Mouse (Mus musculus): ENCODE measurements around the gene Serinc1.
A peak's percentile ranks its signal among the peaks of the same experiment; 100 is the strongest.

DNA sequence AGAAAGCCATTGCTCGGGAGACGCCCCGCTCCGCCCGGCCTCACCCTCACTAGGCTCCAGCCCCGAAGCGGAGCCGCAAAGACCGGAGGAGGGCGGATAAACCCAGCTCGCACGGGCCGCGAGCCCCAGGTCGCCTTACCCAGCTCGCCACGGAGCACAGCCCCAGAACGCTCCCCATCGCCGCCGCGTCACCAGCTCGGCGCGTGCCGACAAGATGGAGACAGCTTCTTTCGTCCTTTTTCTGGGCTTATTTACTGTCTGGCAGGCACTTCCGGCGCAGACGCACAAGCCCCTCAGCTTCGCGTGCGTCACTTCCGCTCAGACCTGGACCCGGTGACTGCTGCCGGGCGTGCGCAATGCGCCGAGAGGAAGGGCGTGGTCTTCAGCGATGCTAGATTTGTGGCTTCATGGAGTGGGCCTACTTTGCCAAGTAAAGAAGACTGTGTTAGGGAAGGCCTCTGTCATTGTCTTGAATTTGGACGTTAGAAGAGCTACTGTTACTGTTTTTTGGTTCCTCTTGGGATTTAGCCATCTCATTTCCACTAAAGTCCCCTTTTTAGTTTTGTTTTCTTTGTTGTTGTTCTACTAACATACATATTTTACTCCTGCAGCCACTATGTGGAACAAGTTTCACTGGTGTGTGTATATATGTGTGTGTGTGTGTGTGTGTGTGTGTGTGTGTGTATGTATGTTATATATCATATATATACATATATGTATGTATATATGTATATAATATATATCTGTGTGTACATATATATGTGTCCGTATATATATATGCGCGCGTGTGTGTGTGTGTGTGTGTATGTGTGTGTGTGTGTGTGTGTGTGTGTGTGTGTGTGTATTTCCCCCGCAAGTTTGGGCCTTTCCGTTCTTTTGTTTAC is at the start of gene Serinc1:
- TF ChIP-seq ZNF384 (IDR thresholded peaks at IDR 0.05; ENCODE audit: low read depth, low read length) (no peak), HCFC1 (IDR thresholded peaks at IDR 0.05; ENCODE audit: borderline replicate concordance, insufficient read depth, low read length) (peak; percentile 43; the same call in 1 of the 2 replicates)
